9 mouse cellular contexts compared by ENCODE assay signal in the genomic region with DNA sequence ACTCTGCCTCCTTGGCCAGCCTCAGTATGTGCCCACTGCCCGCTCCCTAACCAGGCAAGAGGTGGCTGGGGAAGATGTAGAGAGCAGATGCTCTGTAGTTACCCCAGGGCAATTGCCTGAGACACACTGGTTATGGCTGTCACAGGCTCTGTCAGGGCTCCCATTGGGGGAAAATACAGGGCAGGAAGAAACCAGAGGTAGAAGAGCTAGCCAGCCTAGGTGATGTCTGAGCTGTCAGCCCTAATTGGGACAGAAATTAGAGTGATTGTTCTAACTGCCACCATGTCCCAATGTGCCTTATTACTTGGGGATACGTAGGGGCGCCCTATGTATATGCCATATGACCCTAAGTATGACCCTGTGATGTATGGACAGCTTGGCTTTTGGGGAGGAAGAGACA. TPM values are rescaled to one million over a fixed set of nuclear protein-coding genes. Genes with fewer than 3 reads are reported as not detected.
DNase-seq lines count a peak whose midpoint lies in the region; ATAC-seq lines count a peak whose summit lies in the region.
"Had no signal": no experiment of that assay in that cellular context is flagged by ENCODE, and none has a peak within 500 bp of the region (broad histone marks: within the 10 kb centered on the region; RNA-seq: fewer than 3 reads in every experiment).

No protein-coding gene starts in this region.

- peaks cover 10% of the 10 kb centered on the region; the same call in 1 of the 2 replicates for H3K27me3 ChIP-seq in heart, embryonic 10.5 days (ENCODE audit: insufficient read depth, poor library complexity, severe bottlenecking)
- no peaks in the 10 kb centered on the region for H3K27me3 ChIP-seq in liver, embryonic 15.5 days

- WGBS in heart, embryonic 10.5 days: 93% methylated on average over 3 of the region's 3 CpGs
- 71% methylated on average over 3 of the region's 3 CpGs for WGBS in liver, embryonic 15.5 days (ENCODE audit: insufficient replicate concordance)

- no peak for ATAC-seq in liver, embryonic 15.5 days (ENCODE audit: insufficient read depth)

- no peak overlapping the region for H3K27ac ChIP-seq in heart, embryonic 10.5 days
- peak overlapping the region; percentile 84; the same call in 1 of the 2 replicates for H3K27ac ChIP-seq in liver, embryonic 15.5 days (replicated peaks)

- H3K9me3 ChIP-seq in heart, embryonic 10.5 days: no peaks in the 10 kb centered on the region
- no peaks in the 10 kb centered on the region for H3K9me3 ChIP-seq in liver, embryonic 15.5 days (replicated peaks)

- H3K4me1 ChIP-seq in heart, embryonic 10.5 days: peaks cover 20% of the 10 kb centered on the region
- H3K4me1 ChIP-seq in liver, embryonic 15.5 days (replicated peaks): peaks cover 57% of the 10 kb centered on the region

- DNase-seq in heart, embryonic 10.5 days (ENCODE audit: low spot score): no peak
- DNase-seq in heart, postnatal 10 days: no peak
- DNase-seq in thymus, postnatal 14 days: peak; percentile 32
- no peak for DNase-seq in thymus, adult 18-20 months
- no peak for DNase-seq in embryo, embryonic 10.5 days (ENCODE audit: low spot score)
- DNase-seq in adrenal gland, postnatal 36 days: no peak
- no peak for DNase-seq in left cerebral cortex, postnatal 14 days (ENCODE audit: low spot score in 2 of 2)
- DNase-seq: gastrocnemius, postnatal 25 days had no signal

- H3K36me3 ChIP-seq in heart, embryonic 10.5 days: peaks cover 30% of the 10 kb centered on the region
- H3K36me3 ChIP-seq in liver, embryonic 15.5 days (replicated peaks): peaks cover 34% of the 10 kb centered on the region

- intact Hi-C loops in heart, postnatal 10 days (cut with DNase I): loop anchor here (2.0 to 5.0 kb wide), 4 partner anchors 17 to 323 kb away; partner anchors contain the start of gene Med11
- intact Hi-C loops in left cerebral cortex, postnatal 14 days (cut with DNase I): loop anchor here (5.0 to 10.0 kb wide), 3 partner anchors 73 to 323 kb away; partner anchors contain the start of genes Rnf167, Slc25a11 and Tm4sf5

- H3K4me2 ChIP-seq in liver, embryonic 15.5 days: peak overlapping the region; percentile 98

- no peak overlapping the region; the same call in 1 of the 2 replicates for H3K9ac ChIP-seq in liver, embryonic 15.5 days

- peak overlapping the region; percentile 80 for H3K4me3 ChIP-seq in heart, embryonic 10.5 days
- peak overlapping the region; percentile 78 for H3K4me3 ChIP-seq in liver, embryonic 15.5 days (replicated peaks)

RNA-seq across cellular contexts. Expression of gene Arrb2, which starts 1.5 kb away (rescaled TPM):
- 11.5 and 19.3 TPM in 2 replicates for polyA plus RNA-seq in heart, embryonic 10.5 days (2016; fragmentation: Nextera tagmentation; extraction: Ambion mirVana)
- total RNA-seq in heart, postnatal 10 days (2021): 10 to 100 TPM; 13.0 to 15.1 TPM
- 15.6 and 16.5 TPM in 2 replicates for polyA plus RNA-seq in liver, embryonic 15.5 days (2015; fragmentation: Nextera tagmentation; extraction: Ambion mirVana)
- 10 to 100 TPM; 18.5 to 26.6 TPM for total RNA-seq in adrenal gland, postnatal 36 days (2021)
- 10 to 100 TPM; 75.1 to 78.6 TPM for total RNA-seq in left cerebral cortex, postnatal 14 days (2021)

RNA-seq across cellular contexts. Expression of gene Med11, which starts 17.8 kb away (rescaled TPM):
- polyA plus RNA-seq in heart, embryonic 10.5 days (2016; fragmentation: Nextera tagmentation; extraction: Ambion mirVana): 31.0 and 37.5 TPM in 2 replicates
- 10 to 100 TPM in 1 of 2 experiments, 1 to 10 TPM in 1; 8.2 to 13.4 TPM for total RNA-seq in heart, postnatal 10 days (2021)
- polyA plus RNA-seq in liver, embryonic 15.5 days (2015; fragmentation: Nextera tagmentation; extraction: Ambion mirVana): 13.2 and 14.4 TPM in 2 replicates
- 10 to 100 TPM; 20.3 to 24.4 TPM for total RNA-seq in adrenal gland, postnatal 36 days (2021)
- 10 to 100 TPM; 14.4 to 15.9 TPM for total RNA-seq in left cerebral cortex, postnatal 14 days (2021)

RNA-seq across cellular contexts. Expression of gene Pelp1, which starts 24.1 kb away (rescaled TPM):
- polyA plus RNA-seq in heart, embryonic 10.5 days (2016; fragmentation: Nextera tagmentation; extraction: Ambion mirVana): 37.9 and 42.9 TPM in 2 replicates
- 10 to 100 TPM; 22.3 to 26.1 TPM for total RNA-seq in heart, postnatal 10 days (2021)
- 13.5 and 14.5 TPM in 2 replicates for polyA plus RNA-seq in liver, embryonic 15.5 days (2015; fragmentation: Nextera tagmentation; extraction: Ambion mirVana)
- total RNA-seq in adrenal gland, postnatal 36 days (2021): 10 to 100 TPM; 24.6 to 26.0 TPM
- 10 to 100 TPM; 38.7 to 39.9 TPM for total RNA-seq in left cerebral cortex, postnatal 14 days (2021)

RNA-seq across cellular contexts. Expression of gene Zmynd15, which starts 25.3 kb away (rescaled TPM):
- polyA plus RNA-seq in heart, embryonic 10.5 days (2016; fragmentation: Nextera tagmentation; extraction: Ambion mirVana): 0.73 and 1.2 TPM in 2 replicates
- total RNA-seq in heart, postnatal 10 days (2021): 1 to 10 TPM; 1.4 to 2.1 TPM
- polyA plus RNA-seq in liver, embryonic 15.5 days (2015; fragmentation: Nextera tagmentation; extraction: Ambion mirVana): 0.22 and 0.26 TPM in 2 replicates
- total RNA-seq in adrenal gland, postnatal 36 days (2021): 1 to 10 TPM; 1.4 to 1.8 TPM
- total RNA-seq in left cerebral cortex, postnatal 14 days (2021): under 1 TPM; 0.46 to 0.55 TPM

RNA-seq across cellular contexts. Expression of gene Cxcl16, which starts 25.8 kb away (rescaled TPM):
- 3.7 and 6.0 TPM in 2 replicates for polyA plus RNA-seq in heart, embryonic 10.5 days (2016; fragmentation: Nextera tagmentation; extraction: Ambion mirVana)
- total RNA-seq in heart, postnatal 10 days (2021): 1 to 10 TPM; 7.2 to 7.7 TPM
- polyA plus RNA-seq in liver, embryonic 15.5 days (2015; fragmentation: Nextera tagmentation; extraction: Ambion mirVana): 2.0 and 2.2 TPM in 2 replicates
- total RNA-seq in adrenal gland, postnatal 36 days (2021): 1 to 10 TPM; 7.4 to 8.5 TPM
- 1 to 10 TPM in 1 of 2 experiments, under 1 TPM in 1; 0.66 to 1.3 TPM for total RNA-seq in left cerebral cortex, postnatal 14 days (2021)
